Mouse (Mus musculus): ENCODE data around the gene Vkorc1l1. TPM values are rescaled to one million over a fixed set of nuclear protein-coding genes. Genes with fewer than 3 reads are reported as not detected.

Vkorc1l1 gene
- total RNA-seq, 2 experiments from 2014 or later: 18.3 to 19.4 TPM

Other genes with a start within 250 kb of the Vkorc1l1 start
- gene Sept14, start 233.5 kb upstream of the Vkorc1l1 start, total RNA-seq (2021): not detected
- gene Mrps17, start 226.5 kb upstream of the Vkorc1l1 start, total RNA-seq (2021): 10 to 100 TPM; 57.3 to 63.7 TPM
- gene Nipsnap2, start 216.9 kb upstream of the Vkorc1l1 start, total RNA-seq (2021): 100 to 1,000 TPM; 510 to 555 TPM
- 10 to 100 TPM; 11.6 to 12.3 TPM for gene Psph, start 154.5 kb upstream of the Vkorc1l1 start, total RNA-seq (2021)
- 1 to 10 TPM; 8.4 to 8.6 TPM for gene Sumf2, start 95.0 kb upstream of the Vkorc1l1 start, total RNA-seq (2021)
- gene Chchd2, start 54.5 kb upstream of the Vkorc1l1 start, total RNA-seq (2021): 100 to 1,000 TPM; 560 to 586 TPM
- gene Zbed5, start 46.2 kb upstream of the Vkorc1l1 start, total RNA-seq (2021): 1 to 10 TPM in 1 of 2 experiments, under 1 TPM in 1; 0.19 to 1.1 TPM
- 100 to 1,000 TPM; 297 to 365 TPM for gene Phkg1, start 43.4 kb upstream of the Vkorc1l1 start, total RNA-seq (2021)
- 1 to 10 TPM in 1 of 2 experiments, not detected in 1; 1.2 TPM for gene Nupr1l, start 33.4 kb upstream of the Vkorc1l1 start, total RNA-seq (2021)
- gene Gusb, start 61.1 kb downstream of the Vkorc1l1 start, total RNA-seq (2021): 10 to 100 TPM in 1 of 2 experiments, 1 to 10 TPM in 1; 9.2 to 14.7 TPM
- gene Asl, start 87.3 kb downstream of the Vkorc1l1 start, total RNA-seq (2021): 10 to 100 TPM in 1 of 2 experiments, 1 to 10 TPM in 1; 9.4 to 10.1 TPM
- gene Crcp, start 87.3 kb downstream of the Vkorc1l1 start, total RNA-seq (2021): 10 to 100 TPM; 13.3 to 13.9 TPM
- 1 to 10 TPM; 5.8 to 7.7 TPM for gene Tpst1, start 131.4 kb downstream of the Vkorc1l1 start, total RNA-seq (2021)
- gene Kctd7, start 202.9 kb downstream of the Vkorc1l1 start, total RNA-seq (2021): 1 to 10 TPM; 2.8 to 3.9 TPM
- gene Rabgef1, start 229.8 kb downstream of the Vkorc1l1 start, total RNA-seq (2021): 10 to 100 TPM; 71.7 to 81.0 TPM

Measured in gastrocnemius, postnatal 25 days (tissue).